Mouse (Mus musculus): ENCODE results near the gene Ifngr1. TPM values are rescaled to one million over a fixed set of nuclear protein-coding genes. Genes with fewer than 3 reads are reported as not detected.

The Ifngr1 gene
- polyA plus RNA-seq, 1 experiment: 16.0 TPM

DNA sequence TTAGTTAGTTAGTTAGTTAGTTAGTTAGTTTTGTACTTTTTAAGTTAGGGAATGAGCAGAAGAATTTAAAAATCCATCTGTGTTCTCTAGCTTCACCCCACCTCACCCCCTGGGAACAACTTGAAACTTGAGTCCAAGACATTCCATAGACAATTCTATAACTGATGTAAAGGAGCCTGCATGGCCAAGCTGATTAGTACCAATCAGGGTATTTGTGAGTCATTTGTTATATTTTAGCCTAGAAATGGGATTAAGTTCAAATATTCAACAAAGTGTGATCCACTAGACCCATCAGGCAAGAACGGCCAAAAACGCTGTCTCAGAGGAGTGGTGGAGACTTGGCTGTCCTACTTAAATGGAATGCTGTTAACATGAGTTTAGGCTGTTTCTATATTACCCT, 35.6 kb downstream of the Ifngr1 start:
- TF ChIP-seq CTCF (IDR thresholded peaks at IDR 0.05; ENCODE audit: borderline replicate concordance, insufficient read depth, low read depth, low read length) (no peak), POLR2A (IDR thresholded peaks at IDR 0.05; ENCODE audit: borderline replicate concordance, insufficient read depth, low read length) (no peak)
- no peak overlapping the region for H3K4me3 ChIP-seq (replicated peaks; ENCODE audit: insufficient read depth, low read depth, low read length)
- DNase-seq: no peak
- no peak overlapping the region for H3K27ac ChIP-seq (ENCODE audit: insufficient read depth, low read length)
- WGBS: 90% methylated on average over 2 of the region's 2 CpGs
- no peaks in the 10 kb centered on the region for H3K4me1 ChIP-seq (ENCODE audit: control insufficient read depth, insufficient read depth, low read length)
- no peaks in the 10 kb centered on the region for H3K27me3 ChIP-seq (ENCODE audit: control insufficient read depth, insufficient read depth, low read length)

DNA sequence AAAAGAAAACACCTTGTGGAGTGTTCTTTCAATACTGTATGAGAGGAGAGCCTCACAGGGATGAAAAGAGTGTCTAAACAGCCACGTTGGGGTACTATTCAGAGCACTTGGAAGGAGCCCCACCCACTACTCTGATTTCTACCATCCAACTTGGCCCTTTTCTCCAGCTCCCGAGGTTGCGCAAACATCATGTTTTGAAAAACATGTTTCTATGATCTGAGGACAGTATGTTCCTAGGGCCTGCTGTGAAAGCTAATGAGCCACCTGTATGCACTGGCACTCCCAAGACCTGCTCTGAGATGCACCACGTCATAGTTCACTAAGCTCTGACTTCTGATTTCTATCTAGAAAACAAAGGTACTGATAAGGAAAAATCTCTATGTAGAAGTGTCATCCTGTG, 36.0 kb downstream of the Ifngr1 start:
- no peak for DNase-seq
- TF ChIP-seq CTCF (IDR thresholded peaks at IDR 0.05; ENCODE audit: borderline replicate concordance, insufficient read depth, low read depth, low read length): no peak
- TF ChIP-seq POLR2A (IDR thresholded peaks at IDR 0.05; ENCODE audit: borderline replicate concordance, insufficient read depth, low read length): no peak
- no peak overlapping the region for H3K27ac ChIP-seq (ENCODE audit: insufficient read depth, low read length)
- H3K4me3 ChIP-seq (replicated peaks; ENCODE audit: insufficient read depth, low read depth, low read length): no peak overlapping the region
- no peaks in the 10 kb centered on the region for H3K27me3 ChIP-seq (ENCODE audit: control insufficient read depth, insufficient read depth, low read length)
- WGBS: 60% methylated on average over 4 of the region's 4 CpGs
- no peaks in the 10 kb centered on the region for H3K4me1 ChIP-seq (ENCODE audit: control insufficient read depth, insufficient read depth, low read length)

DNA sequence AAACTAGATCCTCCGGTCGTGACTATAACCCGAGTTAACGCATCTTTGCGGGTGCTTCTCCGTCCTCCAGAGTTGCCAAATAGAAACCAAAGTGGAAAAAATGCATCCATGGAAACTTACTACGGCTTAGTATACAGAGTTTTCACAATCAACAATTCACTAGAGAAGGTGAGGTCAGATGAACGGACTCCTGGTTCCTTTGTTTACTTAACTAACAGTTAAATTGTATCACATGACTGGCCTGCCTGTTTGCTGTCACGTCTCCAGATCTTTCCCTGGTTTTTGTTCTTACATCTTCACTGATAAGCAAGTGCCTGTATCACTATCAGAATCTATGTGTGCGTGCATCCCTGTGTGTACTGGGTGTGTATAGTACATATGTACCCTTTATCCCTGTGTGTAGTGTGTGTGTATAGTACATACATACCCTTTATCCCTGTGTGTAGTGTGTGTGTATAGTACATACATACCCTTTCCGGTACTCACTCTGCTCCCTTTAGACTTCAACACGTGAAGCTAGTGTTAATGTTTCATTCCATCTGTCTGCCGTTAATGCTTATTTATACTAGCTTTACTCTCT, 40.0 kb downstream of the Ifngr1 start:
- Histone ChIP-seq H3K4me1 (ENCODE audit: control insufficient read depth, insufficient read depth, low read length) (no peaks in the 10 kb centered on the region), H3K27ac (ENCODE audit: insufficient read depth, low read length) (no peak overlapping the region), H3K27me3 (ENCODE audit: control insufficient read depth, insufficient read depth, low read length) (no peaks in the 10 kb centered on the region), H3K4me3 (replicated peaks; ENCODE audit: insufficient read depth, low read depth, low read length) (no peak overlapping the region)
- 83% methylated on average over 13 of the region's 13 CpGs for WGBS
- no peak for DNase-seq
- TF ChIP-seq POLR2A (IDR thresholded peaks at IDR 0.05; ENCODE audit: borderline replicate concordance, insufficient read depth, low read length) (no peak), CTCF (IDR thresholded peaks at IDR 0.05; ENCODE audit: borderline replicate concordance, insufficient read depth, low read depth, low read length) (no peak)

DNA sequence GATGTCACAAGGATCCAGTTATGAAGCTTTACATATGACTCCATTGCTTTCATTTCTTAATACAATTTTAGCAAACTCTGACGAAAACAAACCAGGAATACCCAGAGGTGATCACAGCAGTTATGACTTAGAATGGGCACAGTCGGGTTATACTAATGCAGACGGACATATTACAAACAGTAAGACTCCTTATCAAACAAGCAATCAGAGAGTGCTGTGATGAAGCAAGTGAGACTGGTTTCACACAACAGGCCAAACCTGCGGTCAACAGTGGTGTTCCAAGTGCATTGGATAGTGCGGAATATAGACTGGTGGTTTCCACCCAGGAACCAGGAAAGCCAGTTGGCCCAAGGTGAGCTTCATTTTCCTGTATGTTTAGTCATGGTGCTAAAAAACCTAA, 47.1 kb downstream of the Ifngr1 start:
- WGBS: 96% methylated on average over 5 of the region's 5 CpGs
- TF ChIP-seq POLR2A (IDR thresholded peaks at IDR 0.05; ENCODE audit: borderline replicate concordance, insufficient read depth, low read length) (no peak), CTCF (IDR thresholded peaks at IDR 0.05; ENCODE audit: borderline replicate concordance, insufficient read depth, low read depth, low read length) (no peak)
- no peak for DNase-seq
- Histone ChIP-seq H3K4me1 (ENCODE audit: control insufficient read depth, insufficient read depth, low read length) (no peaks in the 10 kb centered on the region), H3K27me3 (ENCODE audit: control insufficient read depth, insufficient read depth, low read length) (no peaks in the 10 kb centered on the region), H3K4me3 (replicated peaks; ENCODE audit: insufficient read depth, low read depth, low read length) (no peak overlapping the region), H3K27ac (ENCODE audit: insufficient read depth, low read length) (no peak overlapping the region)

DNA sequence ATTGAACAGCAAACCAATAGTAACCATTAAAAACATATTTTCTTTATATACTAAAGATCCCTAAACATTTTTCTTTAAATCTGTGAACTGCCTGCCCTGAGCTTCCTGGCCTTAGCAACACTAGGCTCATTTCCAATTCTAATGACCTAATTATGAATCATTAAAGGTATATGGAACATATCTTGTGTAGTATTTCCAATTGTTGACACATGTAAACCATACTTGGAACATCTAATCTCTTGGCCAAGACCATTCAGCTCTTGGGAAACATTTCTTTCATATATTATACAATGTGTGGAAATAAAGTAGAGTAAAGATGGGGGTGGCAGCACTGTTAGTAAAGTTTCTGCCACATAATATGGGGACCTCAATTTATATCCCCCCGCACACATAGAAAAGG, 47.9 kb downstream of the Ifngr1 start:
- 91% methylated on average over 1 of the region's 1 CpGs for WGBS
- Histone ChIP-seq H3K4me3 (replicated peaks; ENCODE audit: insufficient read depth, low read depth, low read length) (no peak overlapping the region), H3K27me3 (ENCODE audit: control insufficient read depth, insufficient read depth, low read length) (no peaks in the 10 kb centered on the region), H3K27ac (ENCODE audit: insufficient read depth, low read length) (no peak overlapping the region), H3K4me1 (ENCODE audit: control insufficient read depth, insufficient read depth, low read length) (no peaks in the 10 kb centered on the region)
- no peak for DNase-seq
- TF ChIP-seq POLR2A (IDR thresholded peaks at IDR 0.05; ENCODE audit: borderline replicate concordance, insufficient read depth, low read length) (no peak), CTCF (IDR thresholded peaks at IDR 0.05; ENCODE audit: borderline replicate concordance, insufficient read depth, low read depth, low read length) (no peak)

DNA sequence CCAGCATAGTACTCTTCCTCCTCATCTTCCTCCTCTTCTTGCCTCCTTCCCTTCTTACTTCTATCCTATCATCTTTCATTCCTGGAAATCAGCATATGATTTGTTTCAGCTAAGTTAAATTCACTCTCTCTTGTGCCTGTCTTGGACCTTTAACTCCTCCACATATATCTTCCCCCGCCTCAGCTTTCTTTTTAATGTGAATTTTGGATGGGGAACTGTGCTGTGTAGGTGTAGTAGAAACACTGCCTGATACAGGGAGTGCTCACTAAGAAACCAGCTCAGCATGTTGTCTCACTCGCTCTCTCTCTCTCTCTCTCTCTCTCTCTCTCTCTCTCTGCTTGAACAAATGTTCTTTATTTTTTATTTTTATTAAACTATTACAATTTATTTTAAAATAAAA, 53.4 kb downstream of the Ifngr1 start:
- DNase-seq: no peak

DNA sequence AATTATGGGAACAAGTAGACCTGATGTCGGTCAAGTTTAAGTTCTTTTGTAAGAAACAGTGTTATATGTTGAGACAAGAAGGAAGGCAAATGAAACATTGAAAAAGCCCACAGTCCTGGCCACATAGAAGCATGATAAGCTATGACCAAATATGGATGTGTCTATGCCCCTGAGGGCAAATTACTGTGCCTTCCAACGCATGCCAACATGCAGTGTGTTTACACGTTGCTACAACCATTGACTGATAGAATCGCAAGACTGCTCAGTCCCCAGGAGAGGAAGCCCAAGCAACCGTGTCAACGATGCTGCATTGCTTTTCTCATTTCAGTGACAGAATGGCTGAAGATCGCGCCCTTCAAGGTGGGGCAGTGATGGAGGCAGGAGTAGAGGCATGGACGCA, 65.7 kb downstream of the Ifngr1 start:
- Histone ChIP-seq H3K27me3 (ENCODE audit: control insufficient read depth, insufficient read depth, low read length) (no peaks in the 10 kb centered on the region), H3K4me3 (replicated peaks; ENCODE audit: insufficient read depth, low read depth, low read length) (no peak overlapping the region), H3K27ac (ENCODE audit: insufficient read depth, low read length) (no peak overlapping the region), H3K4me1 (ENCODE audit: control insufficient read depth, insufficient read depth, low read length) (no peaks in the 10 kb centered on the region)
- WGBS: 88% methylated on average over 9 of the region's 9 CpGs
- TF ChIP-seq CTCF (IDR thresholded peaks at IDR 0.05; ENCODE audit: borderline replicate concordance, insufficient read depth, low read depth, low read length): no peak
- no peak for TF ChIP-seq POLR2A (IDR thresholded peaks at IDR 0.05; ENCODE audit: borderline replicate concordance, insufficient read depth, low read length)
- DNase-seq: no peak

More for the DNA sequence above, 53.4 kb downstream of the Ifngr1 start:
- WGBS: 91% methylated on average over 2 of the region's 2 CpGs
- no peaks in the 10 kb centered on the region for H3K27me3 ChIP-seq (ENCODE audit: control insufficient read depth, insufficient read depth, low read length)
- no peak overlapping the region for H3K27ac ChIP-seq (ENCODE audit: insufficient read depth, low read length)
- no peak overlapping the region for H3K4me3 ChIP-seq (replicated peaks; ENCODE audit: insufficient read depth, low read depth, low read length)
- no peaks in the 10 kb centered on the region for H3K4me1 ChIP-seq (ENCODE audit: control insufficient read depth, insufficient read depth, low read length)
- TF ChIP-seq CTCF (IDR thresholded peaks at IDR 0.05; ENCODE audit: borderline replicate concordance, insufficient read depth, low read depth, low read length) (no peak), POLR2A (IDR thresholded peaks at IDR 0.05; ENCODE audit: borderline replicate concordance, insufficient read depth, low read length) (no peak)

Other genes with a start within 250 kb of the Ifngr1 start
- 0.14 and 0.28 TPM in 2 replicates for gene Olig3, start 235.4 kb upstream of the Ifngr1 start, polyA plus RNA-seq (2012; rRNA removed)
- gene Il22ra2, start 30.0 kb downstream of the Ifngr1 start, polyA plus RNA-seq (2012; rRNA removed): not detected in 2 replicates
- gene Il20ra, start 120.6 kb downstream of the Ifngr1 start, polyA plus RNA-seq (2012; rRNA removed): 0.16 and 0.36 TPM in 2 replicates

Data from cerebellum, adult 2 months (tissue).